Mouse (Mus musculus): ENCODE measurements around the gene Prkab2. TPM values are rescaled to one million over a fixed set of nuclear protein-coding genes. Genes with fewer than 3 reads are reported as not detected.

Prkab2 gene
- polyA plus RNA-seq, 1 experiment from 2014 or later, result 11.8 TPM

DNA sequence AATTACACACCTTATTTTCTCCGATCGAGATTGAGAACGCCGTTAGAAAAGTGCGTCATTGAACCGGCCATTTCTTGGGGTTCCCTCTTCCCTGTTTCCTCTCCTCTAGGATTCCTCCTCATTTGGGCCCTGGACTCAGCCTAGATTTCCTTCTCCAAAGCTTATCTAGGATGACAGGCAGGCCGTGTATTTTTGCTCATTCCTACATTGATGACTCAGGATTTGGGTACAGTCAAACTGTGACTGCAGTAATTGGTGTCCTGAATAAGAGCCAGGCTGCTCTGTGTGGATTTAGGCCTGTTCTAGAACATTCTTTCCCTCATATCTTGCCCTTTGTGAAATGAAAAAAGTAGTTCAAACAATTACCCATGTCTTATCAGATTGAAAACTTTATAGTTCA is 1.8 kb downstream of the Prkab2 start:
- peaks cover 10% of the 10 kb centered on the region; the same call in 1 of the 2 replicates for H3K4me1 ChIP-seq (ENCODE audit: control insufficient read depth, insufficient read depth, low read length)
- H3K4me3 ChIP-seq (ENCODE audit: low read depth, low read length), result no peak overlapping the region
- no peak overlapping the region for H3K9ac ChIP-seq (replicated peaks; ENCODE audit: low read depth, low read length)
- H3K9me3 ChIP-seq (ENCODE audit: control insufficient read depth, low read length), result no peaks in the 10 kb centered on the region
- H3K36me3 ChIP-seq (ENCODE audit: control insufficient read depth, insufficient read depth, low read length), result peaks cover 11% of the 10 kb centered on the region; the same call in 1 of the 2 replicates
- no peaks in the 10 kb centered on the region for H3K27me3 ChIP-seq (ENCODE audit: control insufficient read depth, insufficient read depth, low read length)
- ATAC-seq (ENCODE audit: low read depth), result no peak
- 58% methylated on average over 7 of the region's 7 CpGs for WGBS
- H3K4me2 ChIP-seq (ENCODE audit: low read depth, low read length), result peak overlapping the region; percentile 75; the same call in 1 of the 2 replicates
- H3K27ac ChIP-seq (ENCODE audit: low read depth, low read length), result no peak overlapping the region

- Histone ChIP-seq H3K4me2 (ENCODE audit: low read depth, low read length) (no peak overlapping the region), H3K27ac (ENCODE audit: low read depth, low read length) (no peak overlapping the region), H3K36me3 (ENCODE audit: control insufficient read depth, insufficient read depth, low read length) (peaks cover 16% of the 10 kb centered on the region; the same call in 1 of the 2 replicates), H3K4me1 (ENCODE audit: control insufficient read depth, insufficient read depth, low read length) (peaks cover 10% of the 10 kb centered on the region; the same call in 1 of the 2 replicates), H3K4me3 (ENCODE audit: low read depth, low read length) (no peak overlapping the region), H3K9me3 (ENCODE audit: control insufficient read depth, low read length) (no peaks in the 10 kb centered on the region), H3K9ac (replicated peaks; ENCODE audit: low read depth, low read length) (no peak overlapping the region), H3K27me3 (ENCODE audit: control insufficient read depth, insufficient read depth, low read length) (no peaks in the 10 kb centered on the region)
- WGBS, result 78% methylated on average over 8 of the region's 8 CpGs
- ATAC-seq (ENCODE audit: low read depth), result no peak
Observed at GRCm38 (mm10) chr3:97661206-97661605, 3.2 kb downstream of the Prkab2 start.

GRCm38 (mm10) chr3:97665525-97665924 is 7.5 kb downstream of the Prkab2 start:
- ATAC-seq (ENCODE audit: low read depth), result no peak
- no peaks in the 10 kb centered on the region for H3K9me3 ChIP-seq (ENCODE audit: control insufficient read depth, low read length)
- no peak overlapping the region for H3K4me2 ChIP-seq (ENCODE audit: low read depth, low read length)
- no peak overlapping the region for H3K27ac ChIP-seq (ENCODE audit: low read depth, low read length)
- no peaks in the 10 kb centered on the region for H3K4me1 ChIP-seq (ENCODE audit: control insufficient read depth, insufficient read depth, low read length)
- WGBS, result 93% methylated on average over 9 of the region's 9 CpGs
- H3K9ac ChIP-seq (replicated peaks; ENCODE audit: low read depth, low read length), result no peak overlapping the region
- no peak overlapping the region for H3K4me3 ChIP-seq (ENCODE audit: low read depth, low read length)
- H3K27me3 ChIP-seq (ENCODE audit: control insufficient read depth, insufficient read depth, low read length), result no peaks in the 10 kb centered on the region
- H3K36me3 ChIP-seq (ENCODE audit: control insufficient read depth, insufficient read depth, low read length), result peaks cover 41% of the 10 kb centered on the region

GRCm38 (mm10) chr3:97666154-97666553 is 8.2 kb downstream of the Prkab2 start:
- 83% methylated on average over 8 of the region's 8 CpGs for WGBS

DNA sequence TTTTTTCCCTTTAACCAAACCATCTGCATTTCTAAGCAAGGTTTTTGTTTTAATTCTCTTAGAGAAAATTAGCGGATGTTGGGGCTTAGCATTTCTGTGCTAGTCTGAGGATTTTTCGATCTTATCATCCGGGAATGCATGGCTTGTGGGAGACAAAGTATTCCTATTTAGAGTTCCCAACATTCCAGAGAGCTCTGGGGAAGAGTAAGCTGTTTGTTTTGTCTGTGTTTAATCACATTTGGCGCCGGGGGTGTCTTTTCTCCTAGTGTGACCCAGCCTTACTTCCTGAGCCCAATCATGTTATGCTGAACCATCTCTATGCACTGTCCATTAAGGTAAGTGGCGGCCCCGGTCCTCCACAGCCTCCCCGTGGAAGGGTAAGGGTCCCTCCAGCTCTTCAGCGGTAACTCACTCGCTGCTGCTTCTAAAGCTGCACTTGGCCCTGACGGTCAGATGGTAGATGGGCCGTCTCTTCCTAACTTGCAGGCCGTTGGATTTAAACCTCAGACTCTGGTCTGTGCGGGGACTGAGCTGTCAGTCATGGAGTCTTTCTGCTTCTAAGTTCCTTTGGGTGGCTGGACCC is 9.2 kb downstream of the Prkab2 start:
- H3K4me3 ChIP-seq (ENCODE audit: low read depth, low read length), result no peak overlapping the region
- no peaks in the 10 kb centered on the region for H3K9me3 ChIP-seq (ENCODE audit: control insufficient read depth, low read length)
- H3K4me2 ChIP-seq (ENCODE audit: low read depth, low read length), result no peak overlapping the region
- 90% methylated on average over 14 of the region's 14 CpGs for WGBS
- no peak overlapping the region for H3K9ac ChIP-seq (replicated peaks; ENCODE audit: low read depth, low read length)
- peaks cover 45% of the 10 kb centered on the region for H3K36me3 ChIP-seq (ENCODE audit: control insufficient read depth, insufficient read depth, low read length)
- no peak overlapping the region for H3K27ac ChIP-seq (ENCODE audit: low read depth, low read length)
- ATAC-seq (ENCODE audit: low read depth), result no peak
- H3K27me3 ChIP-seq (ENCODE audit: control insufficient read depth, insufficient read depth, low read length), result no peaks in the 10 kb centered on the region
- H3K4me1 ChIP-seq (ENCODE audit: control insufficient read depth, insufficient read depth, low read length), result no peaks in the 10 kb centered on the region

More at GRCm38 (mm10) chr3:97666154-97666553, 8.2 kb downstream of the Prkab2 start:
- Histone ChIP-seq H3K4me1 (ENCODE audit: control insufficient read depth, insufficient read depth, low read length) (no peaks in the 10 kb centered on the region), H3K9ac (replicated peaks; ENCODE audit: low read depth, low read length) (no peak overlapping the region), H3K4me3 (ENCODE audit: low read depth, low read length) (no peak overlapping the region), H3K4me2 (ENCODE audit: low read depth, low read length) (no peak overlapping the region), H3K36me3 (ENCODE audit: control insufficient read depth, insufficient read depth, low read length) (peaks cover 41% of the 10 kb centered on the region), H3K9me3 (ENCODE audit: control insufficient read depth, low read length) (no peaks in the 10 kb centered on the region), H3K27me3 (ENCODE audit: control insufficient read depth, insufficient read depth, low read length) (no peaks in the 10 kb centered on the region), H3K27ac (ENCODE audit: low read depth, low read length) (no peak overlapping the region)
- no peak for ATAC-seq (ENCODE audit: low read depth)

GRCm38 (mm10) chr3:97674644-97675110 is 16.7 kb downstream of the Prkab2 start, which contains the start of gene Gm17651:
Gene Gm17651 (minus strand): TSS chr3:97674694.
- Histone ChIP-seq H3K4me3 (ENCODE audit: low read depth, low read length) (no peak within 1 kb of the TSS), H3K4me1 (ENCODE audit: control insufficient read depth, insufficient read depth, low read length) (no peaks in the 10 kb centered on the region), H3K9me3 (ENCODE audit: control insufficient read depth, low read length) (no peaks in the 10 kb centered on the region), H3K36me3 (ENCODE audit: control insufficient read depth, insufficient read depth, low read length) (peaks cover 9% of the 10 kb centered on the region; the same call in 1 of the 2 replicates), H3K4me2 (ENCODE audit: low read depth, low read length) (no peak within 1 kb of the TSS), H3K27me3 (ENCODE audit: control insufficient read depth, insufficient read depth, low read length) (no peaks in the 10 kb centered on the region), H3K27ac (ENCODE audit: low read depth, low read length) (no peak within 1 kb of the TSS), H3K9ac (replicated peaks; ENCODE audit: low read depth, low read length) (no peak within 1 kb of the TSS)
- 92% methylated on average over 7 of the region's 7 CpGs for WGBS
- ATAC-seq (ENCODE audit: low read depth), result no peak

DNA sequence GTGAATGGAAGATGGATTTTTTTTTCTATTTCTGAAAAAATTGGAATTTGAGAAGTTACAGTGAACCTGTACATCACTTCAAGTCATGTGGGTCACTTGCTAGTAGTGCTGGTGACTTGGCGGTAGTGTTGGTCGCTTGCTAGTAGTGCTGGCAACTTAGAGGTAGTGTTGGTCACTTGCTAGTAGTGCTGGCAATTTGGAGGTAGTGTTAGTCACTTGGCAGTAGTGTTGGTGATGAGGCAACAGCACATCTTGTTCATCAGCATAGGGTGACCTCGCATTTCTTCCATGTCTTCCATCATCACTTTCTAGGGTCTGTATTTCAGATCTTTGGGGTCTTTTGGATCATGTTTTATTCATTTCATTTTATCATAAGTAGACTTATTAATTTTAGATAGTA is 18.1 kb downstream of the Prkab2 start:
- no peak for ATAC-seq (ENCODE audit: low read depth)
- Histone ChIP-seq H3K27ac (ENCODE audit: low read depth, low read length) (no peak overlapping the region), H3K4me2 (ENCODE audit: low read depth, low read length) (no peak overlapping the region), H3K27me3 (ENCODE audit: control insufficient read depth, insufficient read depth, low read length) (no peaks in the 10 kb centered on the region), H3K9me3 (ENCODE audit: control insufficient read depth, low read length) (no peaks in the 10 kb centered on the region), H3K9ac (replicated peaks; ENCODE audit: low read depth, low read length) (no peak overlapping the region), H3K36me3 (ENCODE audit: control insufficient read depth, insufficient read depth, low read length) (peaks cover 4% of the 10 kb centered on the region; the same call in 1 of the 2 replicates), H3K4me3 (ENCODE audit: low read depth, low read length) (no peak overlapping the region), H3K4me1 (ENCODE audit: control insufficient read depth, insufficient read depth, low read length) (no peaks in the 10 kb centered on the region)
- WGBS, result over 99% methylated on average over 3 of the region's 3 CpGs

DNA sequence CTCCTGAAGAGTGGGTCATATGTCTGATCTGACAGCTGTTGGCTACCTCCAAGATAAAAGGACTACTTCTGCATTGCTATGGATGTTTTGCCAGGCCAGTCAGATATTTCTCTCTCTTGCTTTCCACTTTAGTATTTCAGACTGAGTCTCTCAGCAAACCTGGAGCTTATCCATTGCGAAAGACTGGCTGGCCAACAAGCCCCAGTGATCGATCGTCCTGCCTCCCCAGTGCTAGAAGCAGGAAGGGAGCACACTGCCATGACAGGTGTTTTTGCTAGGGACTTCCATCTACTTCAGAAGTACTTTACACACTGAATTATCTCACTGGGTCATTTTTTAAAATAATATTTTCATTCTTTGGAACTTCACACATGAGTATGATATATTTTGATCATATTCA is 20.4 kb downstream of the Prkab2 start:
- H3K4me2 ChIP-seq (ENCODE audit: low read depth, low read length), result no peak overlapping the region
- no peak for ATAC-seq (ENCODE audit: low read depth)
- H3K9me3 ChIP-seq (ENCODE audit: control insufficient read depth, low read length), result no peaks in the 10 kb centered on the region
- H3K27me3 ChIP-seq (ENCODE audit: control insufficient read depth, insufficient read depth, low read length), result no peaks in the 10 kb centered on the region
- peaks cover 3% of the 10 kb centered on the region; the same call in 1 of the 2 replicates for H3K4me1 ChIP-seq (ENCODE audit: control insufficient read depth, insufficient read depth, low read length)
- no peak overlapping the region for H3K4me3 ChIP-seq (ENCODE audit: low read depth, low read length)
- H3K9ac ChIP-seq (replicated peaks; ENCODE audit: low read depth, low read length), result no peak overlapping the region
- H3K36me3 ChIP-seq (ENCODE audit: control insufficient read depth, insufficient read depth, low read length), result no peaks in the 10 kb centered on the region
- WGBS, result 98% methylated on average over 3 of the region's 3 CpGs
- no peak overlapping the region for H3K27ac ChIP-seq (ENCODE audit: low read depth, low read length)

GRCm38 (mm10) chr3:97680631-97681320 is 22.8 kb downstream of the Prkab2 start:
- Histone ChIP-seq H3K4me2 (ENCODE audit: low read depth, low read length) (peak overlapping the region; percentile 43), H3K27me3 (ENCODE audit: control insufficient read depth, insufficient read depth, low read length) (no peaks in the 10 kb centered on the region), H3K4me3 (ENCODE audit: low read depth, low read length) (peak overlapping the region; percentile 22), H3K9ac (replicated peaks; ENCODE audit: low read depth, low read length) (no peak overlapping the region; the same call in 1 of the 2 replicates), H3K36me3 (ENCODE audit: control insufficient read depth, insufficient read depth, low read length) (no peaks in the 10 kb centered on the region), H3K27ac (ENCODE audit: low read depth, low read length) (no peak overlapping the region), H3K4me1 (ENCODE audit: control insufficient read depth, insufficient read depth, low read length) (peaks cover 3% of the 10 kb centered on the region; the same call in 1 of the 2 replicates), H3K9me3 (ENCODE audit: control insufficient read depth, low read length) (no peaks in the 10 kb centered on the region)
- 3% methylated on average over 28 of the region's 28 CpGs for WGBS
- ATAC-seq (ENCODE audit: low read depth), result peak; percentile 74
